Mouse (Mus musculus) embryonic stem cell, embryonic (primary cell): ENCODE data around the gene Teddm1a.
"Not testable (repeated sequence)": the region's sequence is repeated elsewhere in the genome, so short reads cannot be mapped to it uniquely, and the experiment has no call there.

Experiments used
- CTCF ChIA-PET, 4 experiments: fragments of 300-600 bp in 2 of 4; fragments of 350-600 bp in 2 of 4; sonication (Branson Sonifier 250); formaldehyde crosslinking; loops; one replicate each; lab custom pipeline; 2022; ENCODE audit warnings: inconsistent platforms in 2 of 4; lab: Charles Lee
- POLR2A ChIA-PET, 4 experiments: fragments of 300-600 bp in 2 of 4; fragments of 350-600 bp in 2 of 4; sonication (Branson Sonifier 250); formaldehyde crosslinking; loops; one replicate each; lab custom pipeline; 2022; ENCODE audit warnings: antibody characterized with exemption in 4 of 4, inconsistent platforms in 1 of 4; lab: Charles Lee

The Teddm1a gene

GRCm38 (mm10) chr1:153891442-153891841 is at the start of gene Teddm1a:
Gene Teddm1a, plus strand, starts transcription at chr1:153891742.
- CTCF ChIA-PET: interaction anchor here in 1 of 4 experiments (0.5 kb wide), 1 partner anchor 273 kb away, joined by 3 read pairs; no protein-coding TSS in a partner anchor
- POLR2A ChIA-PET: interaction anchor here in 1 of 4 experiments (0.9 kb wide), 1 partner anchor 10 kb away, joined by 3 read pairs; no protein-coding TSS in a partner anchor

- CTCF ChIA-PET: no interaction called here
- POLR2A ChIA-PET: no interaction called here
Measured at GRCm38 (mm10) chr1:153842121-153842740, 49.3 kb upstream of the Teddm1a start.

DNA sequence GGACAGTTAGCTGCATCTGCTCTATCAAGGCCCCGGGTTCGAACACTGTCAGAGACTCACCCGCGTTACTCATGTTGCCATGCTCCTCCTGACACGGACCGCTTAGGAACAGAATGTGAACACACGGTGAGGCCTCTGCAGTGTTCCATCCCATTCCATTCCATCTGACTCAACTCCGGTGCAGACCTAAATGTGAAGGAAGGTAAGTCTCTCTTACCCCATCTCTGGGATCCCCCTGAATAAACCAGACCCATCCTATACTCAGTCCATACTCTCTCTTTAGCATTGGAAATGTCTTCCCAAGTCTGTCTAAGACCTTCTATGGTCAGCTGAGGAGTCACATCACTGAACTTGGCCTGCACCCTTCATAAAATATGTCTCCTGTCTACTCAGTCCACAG is 47.5 kb upstream of the Teddm1a start, which contains the start of gene Rgsl1:
Rgsl1 (minus strand) TSS at position 101 of the 400 bp plus-strand sequence.
- ChIA-PET POLR2A (no interaction called here), CTCF (no interaction called here)

- ChIA-PET CTCF (interaction anchor here in 2 of 4 experiments (0.6 to 0.7 kb wide), 4 partner anchors 12 to 737 kb away, joined by 3 to 4 read pairs (median 4); partner anchors contain the start of gene Rnasel (in 1 of the 2)), POLR2A (interaction anchor here in 3 of 4 experiments (0.6 to 0.7 kb wide), 3 partner anchors 91 to 450 kb away, joined by 3 to 4 read pairs (median 3); partner anchors contain the start of gene Dhx9 (in 1 of the 3))
Measured at GRCm38 (mm10) chr1:153846420-153846819, 45.1 kb upstream of the Teddm1a start.

GRCm38 (mm10) chr1:153846867-153847266 is 44.7 kb upstream of the Teddm1a start:
- POLR2A ChIA-PET: interaction anchor here in 1 of 4 experiments (0.7 kb wide), 1 partner anchor 314 kb away, joined by 4 read pairs; no protein-coding TSS in a partner anchor
- CTCF ChIA-PET: interaction anchor here in 2 of 4 experiments (0.6 to 1.2 kb wide), 2 partner anchors 98 to 737 kb away, joined by 3 to 6 read pairs; partner anchors contain the start of gene Rnasel (in 1 of the 2)

DNA sequence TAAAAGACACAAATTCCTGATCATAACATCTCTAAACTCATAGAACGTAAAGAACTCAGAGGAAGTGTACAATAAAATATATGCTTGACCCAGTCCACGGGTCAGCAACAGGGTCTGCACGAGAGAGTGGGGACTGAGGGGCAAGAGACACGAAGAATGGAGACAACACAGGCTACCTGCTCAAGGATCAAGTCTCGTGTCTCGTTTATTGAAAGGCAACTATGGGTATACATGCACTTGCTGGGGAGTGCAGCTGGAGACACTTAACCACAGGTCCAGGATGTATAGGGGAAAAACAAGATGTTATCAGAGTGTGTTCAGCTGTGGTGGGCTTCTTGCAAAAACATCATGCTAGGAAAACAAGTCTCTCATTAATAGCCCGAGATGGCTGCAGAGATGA is 38.8 kb upstream of the Teddm1a start:
- CTCF ChIA-PET: interaction anchor here in 1 of 4 experiments (0.6 kb wide), 1 partner anchor 114 kb away, joined by 16 read pairs; no protein-coding TSS in a partner anchor
- POLR2A ChIA-PET: not testable (repeated sequence)

DNA sequence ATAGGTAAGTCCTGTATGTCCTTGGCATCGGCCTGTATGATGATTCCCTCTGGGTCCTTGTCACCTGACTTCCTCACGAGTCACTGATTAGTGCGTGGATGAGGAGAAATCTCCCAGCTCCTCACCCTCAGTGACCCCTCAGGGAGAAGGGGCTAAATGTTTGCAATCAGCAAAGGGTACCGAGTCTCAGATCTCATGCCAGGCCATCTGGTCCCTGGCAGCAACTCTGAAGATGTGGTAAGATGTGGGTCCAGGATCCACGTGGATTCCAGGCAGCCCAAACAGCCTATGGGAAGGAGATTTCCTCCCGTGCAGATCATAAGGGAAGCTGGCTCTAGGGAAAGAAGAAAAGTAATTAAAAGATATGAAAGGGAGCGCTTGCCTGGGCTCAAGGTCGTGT is 35.6 kb upstream of the Teddm1a start:
- ChIA-PET POLR2A (no interaction called here), CTCF (no interaction called here)

GRCm38 (mm10) chr1:153874045-153874444 is 17.5 kb upstream of the Teddm1a start, which contains the start of gene Teddm1b:
Gene Teddm1b, plus strand, starts transcription at chr1:153874345.
- POLR2A ChIA-PET: interaction anchor here in 1 of 4 experiments (0.6 kb wide), 1 partner anchor 207 kb away, joined by 5 read pairs; no protein-coding TSS in a partner anchor
- CTCF ChIA-PET: no interaction called here

GRCm38 (mm10) chr1:153880391-153880790 is 11.2 kb upstream of the Teddm1a start:
- POLR2A ChIA-PET, CTCF ChIA-PET: not testable (repeated sequence)

GRCm38 (mm10) chr1:153886024-153886633 is 5.4 kb upstream of the Teddm1a start:
- POLR2A ChIA-PET: interaction anchor here (0.6 to 5.5 kb wide), 6 partner anchors 10 to 191 kb away, joined by 3 to 22 read pairs (median 6); partner anchors contain the start of genes Glul (in 3 of the 4) and Teddm2 (in 3 of the 4)
- CTCF ChIA-PET: interaction anchor here in 2 of 4 experiments (0.9 to 1.4 kb wide), 2 partner anchors 137 to 233 kb away, joined by 3 read pairs; partner anchors contain the start of gene Rnasel (in 1 of the 2)

- ChIA-PET CTCF (no interaction called here), POLR2A (no interaction called here)
Measured at GRCm38 (mm10) chr1:153890121-153890520, 1.4 kb upstream of the Teddm1a start.

GRCm38 (mm10) chr1:153893746-153894145 is 2.2 kb downstream of the Teddm1a start:
- CTCF ChIA-PET: interaction anchor here in 2 of 4 experiments (4.2 to 4.3 kb wide), 2 partner anchors 224 to 225 kb away, joined by 35 to 36 read pairs; no protein-coding TSS in a partner anchor
- POLR2A ChIA-PET: interaction anchor here in 1 of 4 experiments (0.6 kb wide), 1 partner anchor 29 kb away, joined by 3 read pairs; no protein-coding TSS in a partner anchor

DNA sequence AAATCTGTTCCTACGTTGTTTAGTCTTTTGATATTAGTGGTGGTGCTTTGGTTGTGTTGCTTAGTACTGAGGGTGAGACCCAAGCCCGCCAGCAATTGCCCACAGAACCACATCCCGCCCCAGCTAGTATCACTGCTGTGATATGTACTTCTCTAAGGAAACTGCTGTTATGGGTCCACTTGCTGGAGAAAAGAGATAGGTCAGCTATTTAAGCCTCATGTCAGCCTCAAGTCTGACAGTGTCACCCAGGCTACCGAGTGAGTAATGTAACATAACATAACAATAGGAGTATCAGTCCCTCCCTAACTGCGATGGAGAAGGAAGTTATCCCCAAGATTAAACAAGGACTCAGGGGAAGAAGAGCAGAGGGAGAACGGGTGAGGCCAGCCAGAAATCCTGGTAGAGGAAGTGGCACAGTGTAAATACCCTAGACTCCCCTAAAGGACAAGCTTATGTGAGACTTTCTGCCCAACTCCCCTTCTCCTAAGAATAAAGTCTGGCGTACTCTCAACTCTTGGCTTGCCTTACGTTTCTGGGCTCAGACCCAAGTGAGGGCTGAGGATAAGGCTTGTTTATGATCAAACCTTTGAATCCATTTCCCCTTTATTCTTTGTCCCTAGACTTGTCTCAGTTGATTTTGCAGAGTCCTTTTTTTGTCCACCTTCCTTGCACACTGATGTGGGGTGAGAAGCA is 2.8 kb downstream of the Teddm1a start:
- CTCF ChIA-PET: interaction anchor here in 2 of 4 experiments (0.6 to 4.3 kb wide), 5 partner anchors 223 to 286 kb away, joined by 3 to 36 read pairs (median 4); no protein-coding TSS in a partner anchor

DNA sequence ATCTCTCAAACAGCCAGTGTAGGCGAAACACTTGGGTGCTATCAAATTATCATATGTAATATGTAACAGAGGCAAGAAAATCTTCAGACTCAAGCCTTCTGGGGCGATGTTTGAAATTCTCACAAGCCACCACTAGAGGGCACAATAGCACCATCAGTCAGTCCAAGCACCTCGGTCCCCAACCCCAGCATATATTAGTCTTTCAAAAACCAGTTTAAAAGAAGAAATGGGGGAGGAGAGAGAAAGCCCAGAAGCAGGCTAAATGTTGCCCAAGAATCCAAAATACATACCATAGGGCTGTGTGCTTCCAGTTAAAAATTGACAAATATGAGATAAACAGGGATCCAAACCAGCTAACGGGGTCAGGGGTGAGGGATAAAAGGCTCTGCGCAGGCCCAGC is 3.4 kb downstream of the Teddm1a start:
- ChIA-PET POLR2A (interaction anchor here in 2 of 4 experiments (0.8 to 2.7 kb wide), 3 partner anchors 17 to 224 kb away, joined by 3 to 7 read pairs (median 5); no protein-coding TSS in a partner anchor), CTCF (interaction anchor here in 3 of 4 experiments (0.6 to 4.3 kb wide), 10 partner anchors 138 to 1112 kb away, joined by 3 to 36 read pairs (median 4); no protein-coding TSS in a partner anchor)

More for the DNA sequence above, 2.8 kb downstream of the Teddm1a start:
- POLR2A ChIA-PET: interaction anchor here in 1 of 4 experiments (0.6 to 2.7 kb wide), 2 partner anchors 28 to 224 kb away, joined by 3 to 7 read pairs; no protein-coding TSS in a partner anchor

GRCm38 (mm10) chr1:153897196-153897595 is 5.7 kb downstream of the Teddm1a start:
- CTCF ChIA-PET: interaction anchor here in 3 of 4 experiments (0.7 to 4.3 kb wide), 4 partner anchors 181 to 221 kb away, joined by 3 to 36 read pairs (median 19); no protein-coding TSS in a partner anchor
- POLR2A ChIA-PET: interaction anchor here in 3 of 4 experiments (0.6 to 2.7 kb wide), 9 partner anchors 9 to 1159 kb away, joined by 3 to 7 read pairs (median 3); no protein-coding TSS in a partner anchor

DNA sequence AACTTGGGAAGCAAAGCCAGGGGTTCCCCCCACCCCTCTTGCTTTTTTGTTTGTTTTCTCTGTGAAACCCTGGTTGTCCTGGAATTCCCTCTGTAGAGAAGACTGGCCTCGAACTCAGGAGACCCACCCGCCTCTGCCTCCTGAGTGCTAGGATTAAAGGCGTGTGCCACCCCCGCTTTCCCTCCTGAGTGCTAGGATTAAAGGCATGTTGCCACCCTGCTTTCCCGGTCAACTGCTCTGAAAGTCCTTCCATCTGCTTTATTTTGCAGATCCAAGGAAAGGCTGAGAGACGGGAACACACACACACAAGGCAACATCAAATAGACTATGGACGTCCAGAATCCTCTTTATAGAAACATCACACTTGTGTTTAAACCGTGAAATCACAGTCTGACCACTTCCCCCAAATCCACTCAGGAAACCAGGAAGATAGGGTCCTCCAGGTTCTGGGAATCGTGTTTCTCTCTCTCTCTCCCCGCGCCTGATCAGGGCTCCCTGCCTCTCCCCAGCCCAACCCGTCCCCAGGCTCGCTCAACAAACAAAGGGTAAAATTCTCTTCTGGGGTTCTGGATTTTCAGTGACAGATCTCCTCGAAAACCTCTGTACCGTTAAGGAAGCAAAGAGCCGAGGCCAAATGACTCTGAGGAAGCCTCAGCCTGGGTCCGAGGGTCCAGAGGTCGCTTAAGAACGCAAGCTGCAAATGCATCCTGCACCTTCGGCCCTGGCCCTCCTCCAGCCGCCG is 7.6 kb downstream of the Teddm1a start:
- ChIA-PET POLR2A (interaction anchor here (0.5 to 3.3 kb wide), 82 partner anchors 9 to 1604 kb away, joined by 3 to 37 read pairs (median 5); partner anchors contain the start of genes Npl (in 2 of the 4), Rnasel (in 2 of the 4) and Ier5 (in 1 of the 4)), CTCF (interaction anchor here (0.6 to 1.7 kb wide), 9 partner anchors 13 to 343 kb away, joined by 3 to 11 read pairs (median 3); partner anchors contain the start of gene Rnasel (in 1 of the 4))
